Mouse (Mus musculus) macrophage (primary cell): ENCODE results near the gene Ftl1. TPM values are rescaled to one million over a fixed set of nuclear protein-coding genes. Genes with fewer than 3 reads are reported as not detected.
A peak's percentile ranks its signal among the peaks of the same experiment; 100 is the strongest.

ENCODE experiments used
- H3K27ac ChIP-seq: fragments of 350-480 bp; formaldehyde crosslinking; 2 replicates; pipeline ENCODE4 v1.9.0; 2021
- H3K36me3 ChIP-seq: fragments of 350-480 bp; formaldehyde crosslinking; 2 replicates; pipeline ENCODE4 v1.9.0; 2021; ENCODE audit errors: inconsistent target
- H3K4me3 ChIP-seq: fragments of 350-480 bp; formaldehyde crosslinking; 2 replicates; pipeline ENCODE4 v1.9.0; 2021; ENCODE audit errors: inconsistent target
- H3K79me2 ChIP-seq: fragments of 350-480 bp; formaldehyde crosslinking; 2 replicates; pipeline ENCODE4 v1.9.0; 2021; ENCODE audit errors: inconsistent target
- WGBS: methylation state at CpG from one replicate; pipeline ENCODE4 v1.1.7; 2026; ENCODE audit warnings: inconsistent platforms; ENCODE audit not compliant: missing documents; 5-methylcytosine and 5-hydroxymethylcytosine counted together
- polyA plus RNA-seq: library from polyadenylated mRNA; stranded (reverse); fragments of 250-400 nt; gene quantifications from 3 replicates; pipeline ENCODE4 v1.2.4, GENCODE M21; 2018; ENCODE audit warnings: inconsistent platforms
- total RNA-seq, 78 experiments: library from RNA; depleted of rRNA; stranded (reverse); fragments of 250-400 nt; gene quantifications; 1 replicate in 9 of 78; 2 replicates in 24 of 78; 3 replicates in 43 of 78; 4 replicates in 2 of 78; pipeline ENCODE4 v1.2.4; 2018; ENCODE audit warnings: inconsistent platforms in 56 of 78

Gene Ftl1
- 1,000 to 10,000 TPM in 17 of 26 experiments, 100 to 1,000 TPM in 9; 394 to 2,185 (median 1,126) TPM for total RNA-seq (2018; cell fraction: chromatin; rRNA removed)
- total RNA-seq (2018; cell fraction: cytosol; rRNA removed), result over 10,000 TPM; 22,605 to 41,733 (median 29,198) TPM
- 1,000 to 10,000 TPM; 1,882 to 6,751 (median 4,081) TPM for total RNA-seq (2018; cell fraction: nucleus; rRNA removed)
- polyA plus RNA-seq, result 15,351 to 37,573 TPM (median 32,957 TPM) in 3 replicates

- Histone ChIP-seq H3K79me2 (peaks cover 65% of the 10 kb centered on the region), H3K27ac (peak within 1 kb of the TSS; percentile 100), H3K4me3 (peak within 1 kb of the TSS; percentile 99), H3K36me3 (peaks cover 28% of the 10 kb centered on the region; the same call in 1 of the 2 replicates)
- 3% methylated on average over 20 of the region's 37 CpGs for WGBS
These were observed at the start of gene Ftl1 for GRCm38 (mm10) chr7:45459564-45460140. TSS of gene Ftl1 (minus strand) at chr7:45459884.

- Histone ChIP-seq H3K4me3 (peak overlapping the region; percentile 99), H3K27ac (peak overlapping the region; percentile 77), H3K36me3 (no peaks in the 10 kb centered on the region; the same call in 1 of the 2 replicates), H3K79me2 (peaks cover 8% of the 10 kb centered on the region; the same call in 1 of the 2 replicates)
- WGBS, result 9% methylated on average over 18 of the region's 19 CpGs
These were observed 49.6 kb upstream of the Ftl1 start for GRCm38 (mm10) chr7:45509181-45509882.

- 46% methylated on average over 6 of the region's 6 CpGs for WGBS
- Histone ChIP-seq H3K4me3 (no peak overlapping the region), H3K27ac (no peak overlapping the region)
These were observed 48.9 kb upstream of the Ftl1 start for GRCm38 (mm10) chr7:45508561-45508960.

GRCm38 (mm10) chr7:45507583-45507982 lies 47.9 kb upstream of the Ftl1 start:
- no peaks in the 10 kb centered on the region; the same call in 1 of the 2 replicates for H3K36me3 ChIP-seq
- H3K79me2 ChIP-seq, result peaks cover 8% of the 10 kb centered on the region; the same call in 1 of the 2 replicates
- 89% methylated on average over 6 of the region's 6 CpGs for WGBS
- H3K4me3 ChIP-seq, result no peak overlapping the region
- H3K27ac ChIP-seq, result no peak overlapping the region

More at GRCm38 (mm10) chr7:45508561-45508960, 48.9 kb upstream of the Ftl1 start:
- H3K79me2 ChIP-seq, result peaks cover 8% of the 10 kb centered on the region; the same call in 1 of the 2 replicates
- no peaks in the 10 kb centered on the region; the same call in 1 of the 2 replicates for H3K36me3 ChIP-seq

GRCm38 (mm10) chr7:45498427-45498826 lies 38.7 kb upstream of the Ftl1 start:
- Histone ChIP-seq H3K4me3 (no peak overlapping the region), H3K27ac (no peak overlapping the region), H3K79me2 (no peaks in the 10 kb centered on the region), H3K36me3 (peaks cover 71% of the 10 kb centered on the region)
- WGBS, result 99% methylated on average over 6 of the region's 6 CpGs

- Histone ChIP-seq H3K4me3 (no peak overlapping the region), H3K79me2 (no peaks in the 10 kb centered on the region), H3K27ac (no peak overlapping the region), H3K36me3 (peaks cover 63% of the 10 kb centered on the region)
- 96% methylated on average over 9 of the region's 9 CpGs for WGBS
These were observed 34.9 kb upstream of the Ftl1 start for GRCm38 (mm10) chr7:45494548-45494947.

- H3K79me2 ChIP-seq, result no peaks in the 10 kb centered on the region
- WGBS, result 98% methylated on average over 5 of the region's 5 CpGs
- peaks cover 48% of the 10 kb centered on the region for H3K36me3 ChIP-seq
- no peak overlapping the region for H3K27ac ChIP-seq
- H3K4me3 ChIP-seq, result no peak overlapping the region
These were observed 33.3 kb upstream of the Ftl1 start for GRCm38 (mm10) chr7:45492951-45493350.

- H3K79me2 ChIP-seq, result no peaks in the 10 kb centered on the region
- H3K36me3 ChIP-seq, result peaks cover 42% of the 10 kb centered on the region
- H3K4me3 ChIP-seq, result no peak overlapping the region
- no peak overlapping the region for H3K27ac ChIP-seq
- 98% methylated on average over 8 of the region's 8 CpGs for WGBS
These were observed 32.7 kb upstream of the Ftl1 start for GRCm38 (mm10) chr7:45492225-45492844.

GRCm38 (mm10) chr7:45491264-45491663 lies 31.6 kb upstream of the Ftl1 start:
- Histone ChIP-seq H3K27ac (no peak overlapping the region), H3K79me2 (no peaks in the 10 kb centered on the region), H3K36me3 (peaks cover 33% of the 10 kb centered on the region), H3K4me3 (no peak overlapping the region)
- WGBS, result 16% methylated on average over 3 of the region's 3 CpGs

- Histone ChIP-seq H3K79me2 (no peaks in the 10 kb centered on the region), H3K27ac (no peak overlapping the region), H3K4me3 (no peak overlapping the region), H3K36me3 (peaks cover 28% of the 10 kb centered on the region)
- 48% methylated on average over 4 of the region's 9 CpGs for WGBS
These were observed 31.1 kb upstream of the Ftl1 start for GRCm38 (mm10) chr7:45490822-45491221.

GRCm38 (mm10) chr7:45489578-45489977 lies 29.9 kb upstream of the Ftl1 start:
- 89% methylated on average over 7 of the region's 7 CpGs for WGBS
- H3K27ac ChIP-seq, result no peak overlapping the region
- H3K4me3 ChIP-seq, result no peak overlapping the region

GRCm38 (mm10) chr7:45488293-45489204 lies 28.9 kb upstream of the Ftl1 start, which contains the start of gene Dhdh:
TSS of gene Dhdh (minus strand) at chr7:45488805.
- Histone ChIP-seq H3K4me3 (peak within 1 kb of the TSS; percentile 79), H3K27ac (peak within 1 kb of the TSS; percentile 49), H3K79me2 (no peaks in the 10 kb centered on the region), H3K36me3 (peaks cover 6% of the 10 kb centered on the region; the same call in 1 of the 2 replicates)
- 14% methylated on average over 34 of the region's 38 CpGs for WGBS

More at GRCm38 (mm10) chr7:45489578-45489977, 29.9 kb upstream of the Ftl1 start:
- Histone ChIP-seq H3K79me2 (no peaks in the 10 kb centered on the region), H3K36me3 (peaks cover 16% of the 10 kb centered on the region)

GRCm38 (mm10) chr7:45487861-45488292 lies 28.2 kb upstream of the Ftl1 start:
- H3K79me2 ChIP-seq, result no peaks in the 10 kb centered on the region
- 63% methylated on average over 11 of the region's 11 CpGs for WGBS
- H3K27ac ChIP-seq, result peak overlapping the region; percentile 49
- no peaks in the 10 kb centered on the region for H3K36me3 ChIP-seq
- H3K4me3 ChIP-seq, result peak overlapping the region; percentile 79
